Mouse (Mus musculus) urinary bladder, postnatal 36 days (tissue): ENCODE results near the gene 4833439L19Rik.
"Not testable (repeated sequence)": the region's sequence is repeated elsewhere in the genome, so short reads cannot be mapped to it uniquely, and the experiment has no call there.

Experiments
- DNase-seq, 2 experiments: peaks; one replicate each; pipeline ENCODE4 v3.0.0; 2022; ENCODE audit warnings: low spot score in 2 of 2, mixed read lengths in 1 of 2

Gene 4833439L19Rik

DNA sequence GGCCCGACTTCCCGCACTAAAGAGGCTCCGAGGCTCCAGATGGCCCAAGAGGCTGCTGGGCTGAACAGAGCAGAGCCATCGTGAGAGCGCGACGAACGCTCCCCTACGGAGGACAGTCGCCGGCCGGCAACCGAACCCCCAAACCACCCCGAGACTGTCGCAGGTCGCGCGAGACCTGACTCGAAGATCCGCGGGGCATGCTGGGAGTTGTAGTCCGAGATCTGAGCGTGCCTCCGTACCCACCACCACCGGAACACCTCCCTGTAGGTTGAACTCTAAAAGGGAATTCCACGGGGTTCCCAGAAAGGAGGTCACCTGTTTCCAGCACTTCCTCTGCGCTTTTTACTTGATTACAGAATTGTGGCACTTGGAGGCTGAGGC lies at the start of gene 4833439L19Rik:
Gene 4833439L19Rik (minus strand): TSS at position 235 of the 381 bp plus-strand sequence.
- DNase-seq = peak; percentile 93 to 95

DNA sequence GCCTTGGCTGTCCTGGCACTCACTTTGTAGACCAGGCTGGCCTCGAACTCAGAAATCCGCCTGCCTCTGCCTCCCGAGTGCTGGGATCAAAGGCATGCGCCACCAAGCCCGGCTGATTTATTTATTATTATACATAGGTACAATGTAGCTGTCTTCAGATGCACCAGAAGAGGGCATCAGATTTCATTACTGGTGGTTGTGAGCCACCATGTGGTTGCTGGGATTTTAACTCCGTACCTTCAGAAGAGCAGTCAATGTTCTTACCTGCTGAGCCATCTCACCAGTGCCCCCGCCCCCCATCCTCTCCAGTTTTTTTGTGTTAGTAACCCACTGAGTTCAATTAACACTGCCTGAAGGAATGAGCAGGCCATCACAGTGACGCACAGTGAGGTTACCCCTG lies 47.9 kb upstream of the 4833439L19Rik start:
- not testable (repeated sequence) for DNase-seq

DNA sequence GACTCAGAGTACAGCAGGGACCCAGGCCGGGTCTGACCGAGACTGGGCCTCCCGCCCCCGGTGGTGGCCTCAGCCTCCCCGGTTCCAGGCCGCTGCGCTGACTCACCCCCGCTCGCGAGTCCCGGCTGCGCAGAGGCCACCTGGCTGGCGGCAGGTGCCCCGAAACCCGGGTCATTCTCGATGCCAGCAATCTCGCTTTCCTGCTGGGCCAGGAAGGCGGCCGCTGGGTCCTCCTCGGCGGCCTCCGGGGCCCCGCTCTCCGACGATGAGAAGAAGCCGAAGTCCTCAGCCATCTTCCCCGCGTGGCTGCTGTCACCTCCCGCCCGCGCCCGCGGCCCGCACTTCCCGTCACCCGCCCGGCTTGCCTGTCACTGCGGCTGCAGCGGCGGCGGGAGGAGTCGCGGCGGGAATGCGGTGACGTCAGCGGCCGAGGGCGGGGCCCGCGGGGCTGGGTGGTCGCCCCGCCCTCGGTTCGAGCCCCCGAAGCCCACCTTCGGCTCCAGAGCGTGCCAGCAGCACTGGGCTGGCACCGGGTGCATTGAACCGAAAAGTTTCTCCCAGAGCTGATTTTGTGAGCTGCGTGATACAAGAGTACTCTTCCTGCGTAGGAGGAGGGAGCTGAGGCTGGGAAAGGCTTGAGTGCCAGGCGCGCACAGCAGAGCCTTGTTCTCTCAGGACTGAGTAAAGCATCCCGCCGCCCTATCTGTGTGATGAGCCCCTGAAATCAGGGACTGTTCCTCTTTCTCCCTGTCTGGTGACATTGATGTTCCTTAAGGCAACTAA lies 45.9 kb upstream of the 4833439L19Rik start, which contains the start of gene Cltb:
Gene Cltb (minus strand): TSS at position 373 of the 783 bp plus-strand sequence.
- peak; percentile 86 to 87 for DNase-seq

DNA sequence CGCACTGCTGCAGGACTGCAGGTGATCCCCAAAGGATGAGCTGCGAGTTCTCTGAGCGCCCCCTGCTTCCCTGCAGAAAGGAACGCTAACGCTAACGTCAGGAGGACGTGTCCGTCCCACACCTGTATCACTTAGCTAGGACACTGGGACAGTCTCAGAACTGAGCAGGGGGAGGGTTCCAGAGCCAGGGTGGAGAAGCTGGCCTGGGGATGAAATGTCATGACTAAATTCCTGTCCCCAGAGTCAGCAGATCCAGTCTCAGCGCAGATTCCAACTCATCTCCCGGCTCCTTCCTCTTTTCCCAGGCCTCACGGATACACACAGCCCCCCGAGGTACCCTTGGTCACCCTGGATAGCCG lies 45.4 kb upstream of the 4833439L19Rik start:
- peak in 1 of 2 experiments; percentile 33 for DNase-seq

DNA sequence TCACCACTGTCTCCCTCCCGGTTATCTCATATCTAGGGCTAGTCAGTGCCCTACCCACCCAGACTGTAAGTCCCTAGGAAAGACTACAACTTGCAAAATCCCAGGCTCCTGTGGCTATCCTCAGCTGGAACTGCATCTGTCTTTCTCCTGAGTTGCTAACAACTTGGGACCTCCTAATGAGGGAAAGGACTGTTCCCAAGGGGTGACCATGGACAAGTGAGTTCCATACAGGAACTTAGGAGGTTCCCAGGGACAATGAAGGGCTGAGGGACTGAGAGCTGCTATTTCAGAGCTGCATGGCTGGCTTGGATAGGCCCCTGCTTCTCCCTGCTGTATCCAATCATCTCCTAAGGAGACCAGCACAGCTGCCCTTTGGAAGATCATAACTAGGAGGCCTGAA lies 44.1 kb upstream of the 4833439L19Rik start:
- DNase-seq = no peak

DNA sequence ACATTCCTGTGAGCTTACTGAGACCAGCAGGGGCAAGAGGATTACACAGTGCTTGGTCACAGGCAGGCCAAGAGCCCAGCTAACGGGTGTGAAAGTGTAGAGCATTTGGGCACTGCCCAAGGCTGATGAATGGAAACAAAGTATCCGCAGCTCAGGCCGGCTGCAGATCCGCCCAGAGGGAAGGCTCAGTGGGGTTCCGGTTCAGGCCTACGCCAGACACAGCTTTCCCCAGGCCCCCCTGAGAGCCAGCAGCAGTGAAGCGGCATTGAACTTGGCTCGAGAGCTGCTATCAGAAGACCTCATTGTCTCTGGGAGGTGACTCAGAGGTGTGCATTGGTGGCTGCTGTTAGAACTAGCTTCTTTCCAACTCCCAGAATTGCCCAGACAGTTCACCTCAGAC lies 43.4 kb upstream of the 4833439L19Rik start:
- DNase-seq = no peak

DNA sequence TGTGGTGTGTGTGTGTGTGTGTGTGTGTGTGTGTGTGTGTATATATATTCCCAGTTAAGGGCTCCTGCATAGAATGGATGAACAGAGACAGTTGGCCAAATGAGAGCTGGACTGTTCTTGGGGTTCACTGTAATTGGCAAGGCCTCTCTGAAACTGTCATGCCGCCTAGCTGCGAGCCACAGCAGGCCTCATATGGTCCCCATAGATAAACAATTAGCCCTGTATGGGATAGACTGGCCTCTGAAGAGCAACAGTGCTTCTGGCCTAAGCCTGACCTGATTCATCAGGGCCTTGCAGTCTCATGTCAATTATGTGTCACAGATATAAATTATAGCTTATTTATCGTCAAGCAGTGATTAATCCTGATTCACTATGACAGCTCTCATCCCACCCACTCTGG lies 42.8 kb upstream of the 4833439L19Rik start:
- DNase-seq = no peak

DNA sequence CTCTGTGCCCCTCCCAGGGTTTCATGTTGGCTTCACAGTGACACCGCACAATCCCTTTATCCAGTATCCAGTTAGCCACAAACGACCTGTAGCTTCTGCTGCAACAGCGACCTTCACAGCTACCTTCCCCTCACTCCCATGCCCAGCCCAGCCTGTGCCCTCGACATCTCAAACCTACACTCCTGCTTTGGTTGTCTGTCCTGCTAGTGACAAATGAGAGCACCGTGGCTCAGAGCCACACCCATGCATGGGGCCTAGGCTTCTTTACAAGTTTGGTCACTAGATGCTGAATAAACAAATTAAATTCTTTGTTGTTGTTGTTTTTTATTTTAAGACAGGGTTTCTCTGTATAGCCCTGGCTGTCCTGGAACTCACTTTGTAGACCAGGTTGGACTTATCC lies 42.0 kb upstream of the 4833439L19Rik start:
- no peak for DNase-seq

DNA sequence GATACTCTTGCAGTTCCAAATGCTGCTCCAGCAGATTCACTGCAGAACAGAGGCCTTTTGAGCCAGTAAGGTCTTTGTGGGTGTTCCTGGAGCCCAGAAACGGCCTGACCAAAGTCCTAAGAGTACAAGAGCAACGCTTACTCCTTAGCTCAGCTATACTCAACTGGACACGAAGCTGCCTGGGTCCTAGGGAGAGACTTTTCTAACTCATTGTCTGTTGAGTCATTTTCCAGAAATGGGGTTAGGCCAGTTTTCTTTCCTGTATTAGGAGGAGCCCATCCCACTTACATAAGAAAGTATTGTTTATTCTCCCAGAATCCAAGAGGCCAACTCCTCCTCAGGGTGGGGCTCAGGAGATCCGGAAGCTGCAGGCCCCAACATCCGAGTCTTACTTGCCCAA lies 40.2 kb upstream of the 4833439L19Rik start:
- DNase-seq = peak in 1 of 2 experiments; percentile 31

DNA sequence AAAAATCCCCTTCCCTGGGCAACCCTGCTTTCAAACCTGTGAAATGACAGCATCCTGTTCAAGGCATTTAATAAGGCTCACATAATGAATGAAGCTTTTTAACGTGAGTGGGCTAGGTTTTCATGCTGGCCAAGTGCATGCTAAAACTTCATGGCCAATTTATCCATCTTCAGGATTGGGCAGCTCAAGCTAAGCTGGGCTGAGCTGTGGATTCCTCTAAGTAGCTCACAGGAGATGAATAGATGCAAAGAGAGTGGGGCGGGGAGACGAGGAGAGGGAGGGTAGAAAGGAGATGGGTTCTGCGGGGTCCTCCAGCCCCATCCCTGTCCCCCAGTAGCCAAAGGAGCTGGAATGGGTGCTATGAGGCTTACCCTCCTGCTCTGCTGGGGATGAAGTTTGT lies 39.0 kb upstream of the 4833439L19Rik start:
- DNase-seq = no peak

DNA sequence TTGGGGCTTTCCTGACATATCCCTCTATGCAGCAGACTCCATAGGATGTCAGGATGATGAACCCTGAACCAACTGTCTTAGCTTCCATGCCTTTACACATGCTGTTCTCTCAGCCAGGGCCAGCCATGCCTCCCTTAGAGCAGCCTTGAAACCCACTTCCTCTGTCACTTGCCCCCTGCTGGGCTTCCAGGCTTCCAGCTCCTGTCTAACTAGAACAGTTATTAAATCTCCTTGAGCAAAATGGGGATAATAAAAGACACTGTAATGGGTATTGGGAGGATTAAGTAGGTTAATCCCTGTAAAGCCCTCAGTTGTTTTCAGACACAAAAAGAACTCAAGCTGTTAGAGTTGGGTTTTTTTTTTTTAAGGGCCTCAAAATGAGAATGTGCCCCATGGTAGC lies 38.3 kb upstream of the 4833439L19Rik start:
- no peak for DNase-seq

DNA sequence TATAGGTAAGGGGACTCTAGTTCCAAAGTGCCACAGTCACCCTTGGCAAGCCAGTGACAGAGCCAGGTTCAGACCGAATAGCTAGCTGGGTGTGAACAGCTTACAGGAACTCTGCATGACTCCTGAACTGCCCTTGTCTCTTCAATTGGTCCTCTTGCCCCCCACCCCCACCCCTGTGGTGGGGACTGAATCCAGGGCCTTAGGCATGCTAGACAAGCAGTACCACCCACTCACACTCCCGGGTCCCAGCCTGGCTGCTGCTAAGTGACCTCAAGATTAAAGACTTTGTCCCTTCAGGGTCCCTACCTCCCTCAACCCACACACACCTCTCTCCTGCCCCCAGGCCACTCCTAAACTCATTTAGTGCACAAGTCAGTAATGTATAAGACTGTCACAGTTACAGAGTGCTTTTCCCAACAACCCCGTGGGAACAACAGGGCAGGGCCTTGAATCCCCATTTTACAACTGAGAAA lies 37.4 kb upstream of the 4833439L19Rik start:
- DNase-seq = no peak

DNA sequence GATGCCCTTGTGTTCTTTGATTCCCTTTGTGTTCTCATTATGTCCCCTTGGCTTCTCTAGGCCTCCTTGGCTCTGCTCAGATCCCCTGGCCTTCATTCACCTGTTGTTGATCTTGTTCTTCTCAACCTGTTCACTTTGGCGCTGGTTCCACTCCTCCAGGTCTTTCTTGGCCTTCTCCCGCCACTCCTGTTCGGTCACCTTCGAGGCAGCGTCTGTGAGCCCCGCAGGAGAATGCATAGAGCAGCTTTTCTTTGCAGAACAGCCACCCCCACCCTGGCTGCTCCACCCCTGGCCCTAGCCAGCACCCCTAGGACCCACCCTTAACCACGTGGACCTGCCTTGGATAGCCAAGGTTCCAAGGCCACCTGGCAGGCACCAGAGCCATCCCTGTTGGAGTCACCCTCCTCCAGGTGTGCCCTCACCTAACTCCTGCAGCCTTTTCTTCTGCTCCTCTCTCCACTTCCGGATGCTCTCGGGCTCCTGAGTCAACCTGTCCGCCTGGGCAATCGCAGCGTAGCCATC lies 33.4 kb upstream of the 4833439L19Rik start:
- DNase-seq = no peak

DNA sequence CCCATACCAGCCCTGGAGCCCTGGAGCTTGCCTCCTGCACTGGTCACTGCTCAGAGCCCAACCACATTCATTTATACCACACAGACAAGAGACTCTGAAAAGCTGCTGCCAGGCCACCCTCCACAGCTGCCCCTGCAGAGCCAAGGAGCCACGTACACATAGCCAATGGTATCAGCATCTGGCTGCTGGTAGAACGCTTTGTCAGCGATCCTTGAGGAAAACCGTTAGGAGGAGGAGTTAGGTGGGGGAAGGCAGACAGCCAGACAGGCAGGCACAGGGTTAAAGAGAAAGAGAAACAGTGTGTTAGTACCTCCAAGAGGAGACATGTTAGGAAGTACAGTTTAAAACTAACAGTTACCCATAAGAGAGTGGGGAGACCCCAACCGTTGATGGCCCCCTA lies 31.6 kb upstream of the 4833439L19Rik start:
- no peak for DNase-seq

DNA sequence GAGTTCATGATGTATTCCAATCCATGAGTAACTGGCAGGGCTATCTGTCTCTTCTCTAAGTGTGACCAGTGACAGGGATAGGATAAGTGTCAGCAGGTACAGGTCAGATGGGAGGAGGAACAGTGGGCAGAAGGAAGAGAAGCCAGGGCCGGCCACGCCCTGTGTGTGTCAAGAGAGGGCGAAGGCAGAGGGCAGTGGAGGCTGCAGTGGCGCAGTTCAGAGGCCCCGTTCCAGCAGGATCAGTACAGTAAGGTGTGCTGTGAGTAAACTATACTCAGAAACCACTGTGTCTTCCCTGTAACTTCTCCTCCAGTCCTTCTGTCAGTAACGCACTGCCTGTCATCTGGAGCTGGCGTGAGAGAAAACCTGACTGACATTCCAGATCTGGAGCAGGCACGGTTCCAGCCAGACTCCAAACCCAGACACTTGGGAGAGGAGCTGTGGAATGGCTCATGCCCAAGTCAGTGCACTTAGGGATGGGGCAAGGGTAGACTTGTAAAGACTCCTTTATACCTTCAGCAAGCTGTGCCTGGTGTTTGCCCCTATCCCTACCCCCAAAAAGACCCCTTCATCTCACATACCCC lies 31.0 kb upstream of the 4833439L19Rik start:
- no peak for DNase-seq

DNA sequence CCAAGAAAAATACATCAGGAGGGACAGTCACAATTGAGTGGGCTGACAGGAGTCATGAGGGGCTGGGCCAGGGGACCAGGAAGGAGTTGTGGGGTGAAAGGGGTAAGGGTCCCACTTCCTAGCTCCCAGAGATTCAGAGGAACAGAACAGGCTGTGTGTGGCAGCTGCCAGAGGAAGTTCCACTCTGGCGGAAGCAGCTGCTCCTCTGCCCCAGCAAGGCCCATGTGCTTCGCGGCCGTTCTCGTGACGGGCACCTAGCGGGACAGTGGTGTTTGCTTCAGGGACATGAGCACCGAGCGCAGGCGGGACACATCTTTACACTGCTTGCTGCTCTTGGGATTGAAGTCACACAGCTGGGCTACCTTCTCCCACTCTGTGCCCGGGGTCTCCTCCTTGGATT lies 28.4 kb upstream of the 4833439L19Rik start:
- DNase-seq = no peak

DNA sequence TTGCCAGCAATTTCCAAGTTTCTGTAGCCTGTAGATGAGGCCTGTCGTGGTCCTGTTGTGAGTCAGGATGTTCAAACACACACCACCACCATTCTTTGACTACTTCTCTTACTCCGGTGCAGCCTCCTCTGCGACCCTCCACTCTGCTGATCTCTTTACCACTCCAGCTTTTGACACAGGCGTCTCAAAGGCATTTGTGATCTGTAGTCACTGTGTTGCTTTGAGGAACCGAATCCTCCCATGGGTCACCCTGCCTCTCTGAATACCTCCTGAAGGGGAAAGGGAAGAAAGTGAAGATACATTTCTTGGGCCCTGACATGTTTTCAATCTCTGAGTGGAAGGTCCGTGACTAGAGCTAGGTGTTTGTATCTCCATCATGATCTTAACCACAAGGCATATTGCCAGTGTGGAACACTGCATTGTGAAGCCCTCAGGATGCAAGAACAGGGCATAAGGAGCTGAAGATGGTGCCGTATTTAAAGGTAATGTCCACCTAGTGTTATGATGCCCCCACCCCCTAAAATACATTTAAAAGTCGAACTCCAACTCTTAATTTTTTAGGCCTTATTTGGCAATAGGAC lies 26.6 kb upstream of the 4833439L19Rik start:
- DNase-seq = no peak

DNA sequence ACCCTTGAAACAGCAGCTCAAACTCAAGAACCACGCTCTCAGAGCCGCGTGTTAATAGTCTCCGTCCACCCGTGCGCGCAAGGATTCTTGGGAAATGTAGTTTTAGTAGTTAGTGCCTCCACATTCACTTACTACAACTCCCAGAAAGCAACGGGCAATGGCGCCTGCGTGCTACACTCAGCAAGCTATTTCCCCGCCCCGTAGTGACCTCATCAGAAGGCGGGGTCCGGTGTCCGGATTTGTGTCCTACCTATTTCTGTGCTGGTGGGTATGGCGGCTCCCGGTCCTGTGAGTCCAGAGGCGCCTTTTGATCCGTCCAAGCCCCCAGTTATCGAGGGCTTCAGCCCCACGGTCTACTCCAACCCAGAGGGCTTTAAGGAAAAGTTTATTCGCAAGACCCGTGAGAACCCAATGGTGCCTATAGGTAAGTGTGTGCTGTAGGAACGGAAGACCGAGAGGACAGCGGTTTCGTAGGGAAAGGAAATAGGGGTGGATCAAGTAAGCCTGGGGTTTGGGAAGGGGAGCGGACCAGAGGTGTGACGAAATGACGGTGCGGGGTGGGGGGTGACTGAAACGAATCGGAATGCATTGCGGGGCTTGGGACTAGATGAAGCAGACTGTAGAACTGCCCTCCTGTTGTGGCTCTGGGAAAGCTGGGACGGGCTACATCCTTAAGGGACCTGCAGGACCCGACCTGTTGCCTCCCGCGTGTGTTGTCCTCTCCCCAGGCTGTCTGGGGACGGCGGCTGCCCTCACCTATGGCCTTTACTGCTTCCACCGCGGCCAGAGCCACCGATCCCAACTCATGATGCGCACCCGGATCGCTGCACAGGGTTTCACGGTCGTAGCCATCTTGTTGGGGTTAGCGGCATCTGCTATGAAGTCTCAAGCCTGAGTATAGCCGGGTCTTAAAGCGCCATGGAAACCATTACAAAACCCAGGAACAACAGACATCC lies 25.0 kb upstream of the 4833439L19Rik start, which contains the start of the genes Nop16 and Higd2a:
Gene Nop16 (minus strand): TSS at position 95 of the 956 bp plus-strand sequence.
Gene Higd2a (plus strand): TSS at position 212 of the 956 bp plus-strand sequence.
- DNase-seq = peak; percentile 96 to 97

DNA sequence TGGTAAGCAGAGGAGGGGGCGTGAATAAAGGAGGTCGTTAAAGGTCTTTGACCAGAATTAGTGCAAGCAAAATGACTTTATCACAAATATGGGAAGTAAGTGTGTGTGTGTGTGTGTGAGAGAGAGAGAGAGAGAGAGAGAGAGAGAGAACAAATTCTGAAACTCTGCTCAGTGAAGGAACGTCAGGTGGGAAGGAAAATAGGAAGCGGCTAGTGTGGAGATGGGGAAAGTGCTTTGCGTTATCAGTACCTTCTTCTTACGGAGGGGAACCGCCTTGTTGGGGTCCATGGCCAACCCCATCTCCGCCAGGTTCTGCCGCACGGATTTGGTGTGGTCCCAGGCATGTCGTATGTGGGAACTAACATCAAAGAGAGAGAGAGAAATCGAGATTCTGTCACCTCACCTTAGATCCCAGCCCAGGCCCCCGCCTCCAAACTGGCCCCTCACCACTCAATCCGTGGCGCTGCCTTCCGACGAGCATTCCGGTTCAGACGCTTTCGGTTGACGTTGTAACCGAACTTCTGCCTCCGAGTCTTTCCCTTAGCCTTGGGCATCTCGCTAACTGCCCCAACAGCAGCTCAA lies 24.3 kb upstream of the 4833439L19Rik start:
- no peak for DNase-seq

DNA sequence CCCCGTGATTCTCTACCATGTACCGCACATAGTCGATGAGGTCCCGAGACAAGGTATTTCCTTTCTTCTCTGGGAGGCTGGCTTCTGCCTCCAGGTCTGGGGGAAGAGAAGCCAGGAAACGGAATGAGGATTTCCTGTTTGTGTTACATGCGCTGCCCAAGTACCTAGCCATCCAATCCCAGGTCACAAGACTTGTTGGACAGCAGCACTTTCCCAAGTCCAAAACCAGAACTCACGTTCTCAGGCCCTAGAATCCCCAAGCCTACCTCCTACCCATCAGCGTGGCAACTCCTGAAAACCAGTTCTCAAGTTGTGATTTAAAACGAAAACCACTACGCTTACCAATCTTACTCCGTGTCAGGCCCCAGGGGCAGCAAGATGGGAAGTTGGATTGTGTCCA lies 20.6 kb upstream of the 4833439L19Rik start:
- no peak for DNase-seq

DNA sequence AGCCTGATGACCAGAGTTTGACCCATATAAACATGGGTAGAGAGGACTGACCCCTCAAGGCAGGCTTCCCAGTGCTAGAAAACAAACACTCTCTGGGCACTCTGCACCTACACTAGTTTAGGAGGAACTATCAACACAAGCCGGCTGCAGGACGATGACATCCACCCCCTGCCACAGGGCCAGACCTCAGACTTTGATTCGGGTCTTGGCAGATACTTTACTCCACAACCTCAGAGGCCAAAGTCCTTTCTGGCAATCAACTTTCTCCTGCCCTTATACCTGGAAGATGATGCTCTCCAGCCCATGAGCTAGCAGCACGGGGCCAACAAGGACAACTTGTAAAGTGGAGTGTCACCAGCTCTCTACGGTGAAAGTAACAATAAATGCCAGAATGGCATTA lies 17.6 kb upstream of the 4833439L19Rik start:
- DNase-seq = no peak
